Mouse (Mus musculus): ENCODE measurements around the gene Dusp1.

Gene Dusp1

DNA sequence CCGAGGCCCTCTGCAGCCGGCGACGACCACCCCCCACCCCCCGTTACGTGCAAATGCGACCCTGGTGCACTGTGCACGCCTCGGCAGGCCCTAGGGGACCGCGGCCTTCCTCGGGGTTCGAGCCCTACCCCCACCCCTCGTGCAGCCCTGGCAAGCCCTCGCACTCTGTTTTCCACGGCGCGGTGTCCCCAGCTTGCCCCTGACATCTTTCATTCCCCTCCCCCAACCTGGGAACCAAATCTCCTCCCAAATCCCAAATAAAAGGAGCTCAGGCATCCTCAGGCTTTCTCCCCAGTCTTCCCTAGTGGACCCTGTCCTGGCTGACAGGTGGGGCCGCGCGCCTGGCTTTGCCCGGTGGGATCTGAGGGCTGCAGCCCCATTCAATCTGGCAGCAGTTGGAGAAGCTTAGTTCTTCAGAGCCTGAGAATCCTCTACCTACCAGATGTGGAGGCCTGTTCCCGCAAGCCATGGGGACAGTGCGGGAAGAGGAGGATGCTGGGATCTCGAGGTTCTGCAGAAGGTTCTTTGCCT, at the start of gene Dusp1:
Gene Dusp1, minus strand, starts transcription at position 478 of the 531 bp plus-strand sequence.
- WGBS: under 1% methylated on average over 25 of the region's 25 CpGs

DNA sequence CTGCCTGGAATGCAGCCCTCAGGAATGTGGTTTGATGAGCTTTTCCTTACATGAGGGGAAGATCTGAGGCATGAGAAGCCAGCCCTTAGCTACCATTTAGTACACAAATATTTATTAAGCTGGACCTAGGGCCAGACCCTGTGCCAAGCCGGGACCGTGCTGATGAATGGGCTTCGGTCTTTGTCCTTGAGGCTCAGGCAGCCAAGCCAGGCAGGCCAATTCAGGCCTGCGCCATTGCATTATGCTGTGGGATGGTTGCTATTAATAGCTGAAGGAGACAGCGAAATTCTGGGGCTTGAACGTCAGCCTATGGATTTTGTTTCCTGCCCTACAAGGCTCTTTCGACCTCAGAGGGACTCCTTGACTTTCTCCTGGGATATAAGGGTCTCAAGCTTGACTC, 49.4 kb upstream of the Dusp1 start:
- 30% methylated on average over 7 of the region's 7 CpGs for WGBS

DNA sequence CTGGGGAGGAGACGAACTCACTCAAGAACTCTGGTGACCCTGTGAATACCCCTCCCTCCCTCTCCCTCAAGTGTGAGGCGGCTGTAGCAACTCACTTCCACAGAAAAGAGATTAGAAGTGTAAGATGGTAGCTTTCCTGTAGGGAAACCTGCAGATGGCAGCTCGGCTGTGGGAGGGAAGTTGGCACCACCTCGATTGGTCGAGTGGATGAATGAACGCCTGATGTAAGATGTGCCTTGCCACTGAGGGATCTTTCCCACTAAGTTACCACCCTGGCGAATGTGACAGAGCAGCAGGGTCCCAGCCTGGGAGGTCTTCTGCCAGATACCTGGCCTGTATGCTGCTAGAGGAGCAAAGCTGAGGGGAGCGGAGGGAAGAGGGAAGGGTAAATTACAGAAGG, 47.9 kb upstream of the Dusp1 start:
- WGBS: 50% methylated on average over 8 of the region's 8 CpGs

DNA sequence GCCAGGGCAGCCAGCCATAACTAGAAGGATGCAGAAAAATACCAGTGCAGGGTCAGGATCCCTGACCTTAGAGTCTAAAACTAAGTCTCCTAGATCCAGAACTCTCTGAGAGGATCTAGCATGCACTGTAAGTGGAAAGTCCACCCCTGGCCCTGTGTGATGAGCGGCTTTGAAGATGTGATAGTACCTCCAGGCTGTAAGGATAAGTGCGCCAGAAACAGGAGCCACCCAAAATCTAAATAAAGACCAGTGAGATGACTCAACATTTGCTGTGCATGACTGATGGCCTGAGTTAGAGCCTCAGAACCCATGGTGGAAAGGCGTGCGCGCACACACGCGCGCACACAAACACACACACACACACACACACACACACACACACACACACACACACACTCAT, 46.9 kb upstream of the Dusp1 start:
- 56% methylated on average over 8 of the region's 8 CpGs for WGBS

DNA sequence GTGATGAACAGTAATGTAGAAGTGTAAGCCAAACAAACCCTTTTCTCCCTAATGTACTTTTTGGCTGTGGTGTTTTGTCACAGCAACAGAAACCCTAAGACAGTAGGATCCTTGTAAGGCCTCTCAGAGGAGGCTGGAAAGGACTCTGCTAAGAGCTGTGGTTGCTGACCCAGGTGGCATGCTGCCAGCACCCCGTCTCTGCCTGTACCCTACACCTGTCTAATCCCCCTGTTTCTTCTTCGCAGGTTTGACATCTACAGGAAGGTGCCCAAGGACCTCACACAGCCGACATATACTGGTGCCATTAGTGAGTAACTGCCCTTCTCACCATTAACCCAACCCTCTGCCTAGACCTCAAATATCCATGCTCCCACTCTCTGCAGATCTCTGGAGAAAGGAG, 46.4 kb upstream of the Dusp1 start:
- 75% methylated on average over 3 of the region's 3 CpGs for WGBS

DNA sequence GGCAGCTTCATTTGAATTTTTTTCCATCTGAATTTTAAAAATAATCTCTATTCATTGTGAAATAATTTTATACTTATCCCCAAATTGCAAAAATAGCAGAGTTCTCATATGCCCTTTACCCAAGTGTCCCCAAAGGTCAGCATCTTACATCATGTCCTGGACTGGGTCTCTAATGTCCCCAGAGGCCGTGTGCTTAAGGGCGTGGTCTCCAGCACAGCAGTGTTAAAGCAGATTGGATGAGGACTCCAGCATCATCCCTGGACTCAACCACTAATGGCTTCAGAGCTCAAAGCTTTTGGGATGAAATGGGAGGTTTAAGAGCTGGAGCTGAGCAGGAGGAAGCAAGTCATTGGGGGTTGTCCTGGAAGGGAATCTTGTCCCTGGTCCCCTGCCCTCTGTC, 44.6 kb upstream of the Dusp1 start:
- WGBS: 81% methylated on average over 2 of the region's 2 CpGs

DNA sequence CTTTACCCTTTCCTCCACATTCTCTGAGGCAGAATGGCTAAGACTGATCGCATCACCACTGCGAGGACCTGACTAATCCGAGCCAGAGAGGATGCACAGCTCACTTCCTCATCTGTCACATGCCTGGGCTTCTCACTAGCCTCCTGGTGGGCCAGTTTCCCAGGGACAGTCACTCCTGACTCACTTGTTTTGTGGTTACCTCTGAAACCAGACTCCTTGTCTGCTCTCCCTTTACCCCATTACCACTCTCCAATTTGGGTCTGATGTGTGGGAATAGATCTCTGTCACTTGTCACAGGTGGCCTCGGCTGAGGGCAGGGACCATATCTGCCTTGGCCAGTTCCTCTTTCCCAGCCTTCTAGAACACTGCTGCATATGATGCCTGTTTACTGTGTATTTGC, 43.7 kb upstream of the Dusp1 start:
- 62% methylated on average over 4 of the region's 4 CpGs for WGBS

DNA sequence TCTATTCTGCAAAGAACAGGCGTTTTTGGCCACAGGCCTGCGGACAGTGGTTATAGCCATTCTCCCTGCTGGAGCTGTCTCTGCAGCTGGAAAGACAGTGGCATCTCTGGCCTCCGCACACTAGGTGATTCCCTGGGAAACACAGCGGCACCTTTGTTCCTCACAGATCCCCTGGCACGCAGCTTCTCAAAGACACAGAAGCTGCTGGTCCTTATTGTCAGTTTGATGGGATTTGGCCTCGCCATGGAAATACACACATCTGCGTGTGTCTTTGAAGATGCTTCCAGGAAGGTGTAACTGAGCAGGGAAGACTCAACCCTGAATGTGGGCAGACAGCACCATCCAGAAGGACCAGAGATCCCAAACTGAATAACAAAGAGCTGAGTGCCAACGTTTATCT, 41.4 kb upstream of the Dusp1 start:
- 68% methylated on average over 8 of the region's 8 CpGs for WGBS

DNA sequence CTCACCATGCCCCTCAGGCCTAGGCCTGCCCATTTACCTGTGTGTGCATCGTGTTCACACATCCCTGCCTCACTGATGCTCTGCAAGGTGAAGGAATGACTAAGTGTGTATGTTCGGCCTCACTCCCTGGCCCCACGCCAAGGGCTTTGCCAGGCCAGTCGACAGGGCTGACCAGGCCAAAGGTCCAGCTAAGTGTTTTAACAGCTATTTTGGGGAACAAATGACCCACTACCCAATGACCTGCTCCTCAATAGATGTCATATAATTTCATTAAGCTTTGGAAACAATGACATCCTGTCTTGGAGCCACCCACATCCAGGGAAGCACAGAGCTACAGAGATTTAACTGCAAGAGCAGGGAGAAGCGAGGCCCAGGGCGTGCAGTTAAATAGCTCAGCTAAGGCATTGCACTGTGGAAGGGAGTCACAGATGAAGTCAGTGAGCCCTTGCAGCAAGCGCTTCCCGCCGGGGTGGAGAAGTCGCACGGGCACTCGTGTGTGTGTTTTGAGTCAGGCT, 40.5 kb upstream of the Dusp1 start:
- 38% methylated on average over 12 of the region's 12 CpGs for WGBS

DNA sequence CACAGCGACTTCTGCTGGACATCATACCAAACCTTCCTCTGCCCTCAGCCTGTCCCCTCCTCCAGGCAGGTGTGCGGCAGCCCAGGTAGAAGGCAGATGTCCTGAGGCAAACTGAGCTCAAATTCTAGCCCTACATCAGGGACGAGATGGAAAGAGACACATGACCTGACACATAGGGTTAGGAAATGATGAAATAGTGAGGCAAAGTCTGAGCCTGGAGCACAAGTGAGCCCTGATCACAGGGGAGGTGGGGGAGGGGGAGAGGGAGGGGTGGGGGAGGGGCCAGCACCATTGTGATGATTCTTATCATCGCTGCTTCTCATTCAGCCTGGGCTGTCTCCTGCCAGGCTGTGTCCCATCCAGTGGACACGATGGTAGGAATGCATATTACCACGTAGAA, 40.0 kb upstream of the Dusp1 start:
- 64% methylated on average over 6 of the region's 6 CpGs for WGBS

DNA sequence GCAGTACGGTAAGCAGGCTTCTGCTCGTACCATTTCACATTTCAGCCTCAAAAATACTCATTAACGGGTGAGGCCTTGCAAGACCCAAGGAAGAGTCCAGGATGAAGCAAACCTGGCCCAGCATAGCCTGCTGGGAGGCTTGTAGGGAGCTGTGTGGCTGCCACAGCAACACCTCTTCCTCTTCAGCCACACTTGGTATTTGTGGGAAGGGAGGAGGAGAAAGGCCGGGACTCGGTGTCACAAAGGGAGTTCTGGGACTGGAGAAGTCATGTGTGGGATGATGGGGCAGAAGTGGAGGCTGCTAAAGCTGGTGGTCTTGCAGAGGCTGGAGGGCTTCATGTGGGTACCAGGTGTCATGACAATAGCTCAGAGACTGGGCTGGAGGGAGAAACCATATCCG, 39.6 kb upstream of the Dusp1 start:
- 60% methylated on average over 6 of the region's 6 CpGs for WGBS

DNA sequence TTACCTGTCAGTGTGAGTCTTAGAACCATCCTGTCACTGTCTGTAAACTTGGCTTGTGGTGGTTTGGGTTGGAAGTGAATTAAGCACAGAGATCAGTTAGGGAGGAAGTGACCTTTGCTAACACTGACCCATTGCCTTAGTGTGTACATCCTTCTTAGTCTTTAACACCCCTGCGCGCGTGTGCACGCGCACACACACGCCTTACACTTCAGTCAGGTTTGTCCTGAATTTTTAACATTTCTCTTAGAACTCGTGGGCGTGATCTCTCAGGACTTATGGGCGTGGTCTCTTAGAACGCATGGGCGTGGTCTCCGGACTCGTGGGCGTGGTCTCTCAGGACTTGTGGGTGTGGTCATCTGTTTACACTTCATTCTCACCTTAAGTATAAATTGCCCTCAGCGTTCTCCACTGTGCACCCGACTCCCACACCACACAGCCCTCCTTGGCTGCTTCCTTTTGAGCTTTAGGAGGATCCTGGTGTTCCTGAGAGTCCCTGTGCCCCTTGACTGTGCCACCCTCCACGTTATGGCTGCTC, 39.1 kb upstream of the Dusp1 start:
- WGBS: 68% methylated on average over 17 of the region's 17 CpGs

DNA sequence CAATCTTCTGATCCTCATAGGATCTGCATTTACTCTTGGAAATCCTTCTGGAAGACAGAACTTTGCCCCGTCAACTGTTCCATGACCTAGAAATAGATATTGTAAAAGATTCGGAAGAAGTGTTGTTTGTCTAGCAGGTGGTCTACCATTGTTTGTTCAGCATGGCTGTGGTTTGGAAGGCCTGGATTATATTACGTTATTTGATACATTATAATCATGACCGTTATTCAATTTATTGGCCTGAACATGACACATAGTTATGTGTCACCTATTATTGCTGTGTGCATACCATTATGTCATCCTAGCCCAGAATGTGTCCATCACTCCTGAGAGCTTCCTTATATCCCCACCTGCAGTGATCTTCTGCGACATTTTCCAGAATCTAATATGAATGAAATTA, 36.9 kb upstream of the Dusp1 start:
- WGBS: 88% methylated on average over 5 of the region's 5 CpGs

DNA sequence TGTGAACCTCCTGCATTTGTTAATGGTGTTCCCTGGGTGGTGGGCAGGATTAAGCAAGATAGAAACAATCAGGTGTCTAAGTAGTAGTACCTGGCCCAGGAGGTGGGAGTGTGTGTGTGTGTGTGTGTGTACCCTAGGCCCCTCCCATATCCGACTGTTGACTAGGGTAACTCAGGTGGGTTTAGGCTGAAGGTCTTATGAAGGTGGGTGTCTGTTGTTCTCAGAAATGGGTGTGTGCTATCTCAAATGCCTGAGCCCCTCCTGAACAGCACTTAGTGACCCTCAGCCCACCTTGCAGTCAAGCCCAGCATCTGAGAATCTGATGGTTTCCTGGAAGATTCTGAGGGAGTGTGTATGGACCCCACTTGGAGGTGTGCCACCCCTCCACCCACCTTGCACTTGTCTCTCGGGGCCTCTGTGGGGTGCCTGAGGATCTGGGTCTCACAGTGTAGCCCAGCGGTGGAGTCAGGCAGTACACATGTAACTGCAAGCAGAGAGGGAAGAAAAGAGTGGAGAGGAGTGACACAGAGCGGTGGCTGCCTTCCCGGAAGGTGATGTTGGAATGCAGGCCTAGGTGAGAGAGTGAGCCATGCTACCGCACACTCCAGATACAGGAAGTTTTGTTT, 35.0 kb upstream of the Dusp1 start:
- WGBS: 49% methylated on average over 6 of the region's 6 CpGs

DNA sequence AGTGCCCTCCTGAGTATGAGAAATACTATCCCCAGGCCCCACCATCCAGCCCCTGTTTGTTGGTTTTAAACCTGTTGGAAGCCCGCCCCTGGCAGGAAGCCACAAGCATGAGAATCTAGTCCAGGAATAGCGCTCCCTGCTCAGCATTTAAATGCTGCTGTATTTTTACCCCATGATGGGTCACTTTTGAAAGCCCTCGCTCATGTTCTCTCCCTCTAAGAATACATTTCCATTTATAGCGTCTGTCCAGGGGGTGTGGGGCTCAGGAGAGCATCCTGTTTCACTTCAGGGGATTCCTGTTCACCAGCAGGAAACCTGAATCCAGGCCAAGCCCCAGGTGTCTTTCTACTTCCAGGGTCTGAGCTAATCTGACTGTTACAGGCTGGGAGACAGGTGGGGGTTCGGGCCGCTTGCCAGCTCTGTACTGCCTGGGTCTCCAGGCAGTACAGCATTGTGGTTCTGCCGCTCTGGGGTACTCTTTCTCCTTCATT, 34.3 kb upstream of the Dusp1 start:
- 15% methylated on average over 7 of the region's 7 CpGs for WGBS

DNA sequence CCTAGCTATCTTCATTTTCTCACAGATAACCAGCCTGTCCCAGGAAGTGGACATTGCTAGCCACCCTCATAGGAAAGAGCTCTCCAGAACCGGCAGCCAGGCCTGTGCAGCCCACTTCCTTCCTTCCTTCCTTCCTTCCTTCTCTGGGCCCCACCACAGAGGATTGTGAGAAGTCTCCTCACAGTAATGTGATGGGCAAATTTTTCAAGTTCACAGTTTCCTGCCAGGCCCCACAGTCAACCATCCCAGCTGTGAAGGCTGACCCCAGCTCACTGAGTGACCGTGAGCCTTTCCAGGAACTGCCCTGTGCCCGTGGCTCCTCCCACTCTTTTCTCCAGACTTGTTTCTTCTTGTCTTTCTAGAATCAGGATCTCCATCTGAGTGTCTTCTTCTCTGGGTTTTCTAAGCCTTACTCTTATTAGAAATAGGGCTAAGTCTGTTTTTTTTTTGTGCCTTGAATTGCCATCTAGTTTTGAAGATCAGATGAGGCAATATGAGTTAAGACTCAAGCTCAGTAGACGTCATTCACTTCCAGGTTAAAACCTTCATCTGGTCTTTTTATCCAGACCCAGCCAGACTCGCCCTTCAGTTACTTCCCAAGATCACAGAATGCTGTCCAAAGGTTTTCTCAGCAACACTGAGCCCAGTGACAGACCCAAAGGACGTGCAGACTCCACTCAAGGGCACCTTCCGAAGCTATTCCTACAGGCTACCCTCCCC, 33.7 kb upstream of the Dusp1 start:
- WGBS: 29% methylated on average over 7 of the region's 7 CpGs

DNA sequence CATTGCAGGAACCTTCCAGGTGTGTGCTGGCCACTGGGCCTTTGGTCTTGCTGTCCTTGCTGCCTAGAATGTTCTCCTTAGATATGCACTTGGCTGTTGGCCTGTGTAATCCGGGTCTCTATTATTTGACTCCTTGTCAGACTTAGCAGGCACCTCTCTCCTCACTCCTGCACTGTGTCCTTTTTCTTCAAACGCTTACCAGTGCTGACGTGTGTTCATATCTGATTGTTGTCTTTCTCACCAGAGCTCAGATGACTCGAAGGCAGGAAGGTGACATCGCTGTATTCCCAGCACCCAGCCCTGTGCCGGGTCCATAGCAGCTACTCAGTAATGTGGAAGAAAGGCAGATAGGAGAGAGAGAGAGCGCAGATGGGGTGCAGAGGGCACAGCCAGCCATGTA, 33.0 kb upstream of the Dusp1 start:
- WGBS: 68% methylated on average over 7 of the region's 7 CpGs

DNA sequence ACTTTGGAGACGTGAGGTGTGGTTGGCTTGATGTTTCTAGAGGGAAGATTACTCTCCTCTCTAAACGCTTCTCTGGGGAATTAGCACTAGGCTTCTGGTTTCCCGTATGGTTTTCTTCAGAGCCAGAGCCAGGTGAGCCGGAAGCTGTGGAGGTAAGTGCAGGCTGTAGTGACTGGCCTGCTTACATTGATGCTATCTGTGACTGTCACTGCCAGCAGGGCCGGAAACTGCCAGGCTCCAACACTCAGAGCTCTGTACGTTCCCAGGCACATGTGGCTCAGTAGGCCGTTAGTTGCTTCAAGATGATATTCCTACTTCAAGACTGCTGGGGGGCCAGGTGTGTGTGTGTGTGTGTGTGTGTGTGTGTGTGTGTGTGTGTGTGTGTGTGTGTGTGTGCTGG, 32.2 kb upstream of the Dusp1 start:
- WGBS: 69% methylated on average over 7 of the region's 7 CpGs

DNA sequence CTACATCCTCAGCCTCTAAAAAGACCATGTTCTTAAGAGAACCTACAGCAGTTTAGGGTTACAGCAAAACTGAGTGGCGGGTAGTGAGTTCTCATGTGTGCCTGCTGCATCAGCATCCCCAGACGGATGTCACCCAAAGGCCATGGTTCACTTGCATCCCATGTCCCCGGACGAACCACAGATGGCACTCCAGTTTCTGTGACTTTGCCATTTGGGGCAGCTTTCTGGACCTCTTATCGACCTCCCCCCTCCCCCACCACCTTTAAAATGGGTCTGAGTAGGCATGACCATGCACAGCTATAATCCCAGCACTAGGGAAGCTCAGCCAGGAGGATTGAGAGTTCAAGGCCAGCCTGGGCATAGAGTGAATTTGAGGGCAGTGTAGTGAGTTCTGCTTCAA, 31.3 kb upstream of the Dusp1 start:
- 95% methylated on average over 5 of the region's 5 CpGs for WGBS

DNA sequence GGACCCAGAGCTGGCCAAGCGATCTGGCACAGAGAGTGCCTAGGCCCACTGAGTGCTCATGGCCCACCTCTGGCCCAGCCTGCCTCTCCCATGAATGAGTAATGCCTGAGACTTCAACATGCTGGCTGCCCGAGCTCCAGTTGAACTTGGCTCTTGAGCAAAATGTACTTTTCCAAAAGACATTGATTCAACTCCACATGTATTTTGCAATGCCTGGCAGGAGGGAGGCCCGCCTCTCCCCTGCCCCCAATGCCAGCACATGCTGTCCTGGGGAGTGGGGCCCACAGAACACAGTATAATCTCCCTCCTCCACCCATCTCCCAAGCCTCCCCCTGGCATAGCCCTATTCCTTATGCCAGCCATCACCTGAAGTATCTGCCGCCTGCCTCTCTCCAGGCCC, 30.6 kb upstream of the Dusp1 start:
- WGBS: 71% methylated on average over 4 of the region's 4 CpGs

DNA sequence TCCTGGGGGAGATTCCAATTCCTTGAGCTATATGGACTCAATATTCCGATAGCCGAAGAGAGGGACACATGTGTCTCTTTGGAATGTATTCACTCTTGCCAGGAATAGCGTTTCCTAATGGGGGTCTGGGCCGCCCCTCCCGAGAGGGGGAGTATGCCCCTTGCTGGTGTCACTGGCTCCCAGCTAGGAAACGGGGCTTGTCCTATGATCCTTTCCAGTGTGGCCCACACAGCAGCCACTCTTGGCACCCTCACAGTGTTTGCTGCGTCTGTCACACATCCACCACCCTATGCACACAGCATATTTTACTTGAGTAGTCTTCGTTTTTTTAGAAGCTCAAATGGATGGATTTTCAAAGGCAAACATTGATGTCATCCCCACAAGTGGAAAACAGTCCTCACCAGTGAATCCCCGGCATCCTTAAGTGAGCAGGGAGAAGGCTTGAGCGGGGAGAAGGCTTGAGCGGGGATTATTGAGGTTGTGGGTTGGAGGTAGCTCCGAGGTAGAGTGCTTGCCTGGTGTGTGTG, 26.1 kb upstream of the Dusp1 start:
- 51% methylated on average over 12 of the region's 12 CpGs for WGBS

DNA sequence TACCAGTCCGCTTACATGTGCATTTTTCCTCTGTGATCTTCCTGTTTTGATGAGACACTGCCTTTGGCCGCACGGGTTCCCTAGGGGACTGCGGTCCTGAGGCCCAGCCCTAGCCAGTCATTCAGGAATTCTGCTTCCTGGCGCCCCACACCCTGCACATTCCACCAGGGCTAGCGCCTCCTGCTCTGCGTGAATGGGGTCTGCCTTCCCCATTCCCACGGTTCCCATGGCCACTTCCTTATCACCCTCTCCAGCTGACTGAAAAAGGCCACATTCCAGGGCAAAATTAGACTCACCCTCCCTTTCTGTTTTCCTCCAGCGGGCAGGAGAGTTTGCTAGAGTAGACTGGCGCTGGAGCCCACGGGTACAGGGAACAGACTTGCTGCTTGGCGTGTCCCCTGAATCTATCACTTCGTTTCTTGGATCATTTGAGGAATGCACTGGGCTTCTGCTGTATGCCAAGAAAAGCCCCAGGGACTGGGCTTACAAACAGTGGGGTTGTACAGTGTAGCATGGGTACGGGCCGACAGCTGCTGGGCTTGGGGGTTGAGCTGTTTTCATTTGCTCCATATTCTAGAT, 22.7 kb upstream of the Dusp1 start:
- WGBS: 32% methylated on average over 15 of the region's 15 CpGs

All from cerebral cortex, adult 2 months (tissue).